ENCODE assay signal across 9 mouse cellular contexts in the genomic region with DNA sequence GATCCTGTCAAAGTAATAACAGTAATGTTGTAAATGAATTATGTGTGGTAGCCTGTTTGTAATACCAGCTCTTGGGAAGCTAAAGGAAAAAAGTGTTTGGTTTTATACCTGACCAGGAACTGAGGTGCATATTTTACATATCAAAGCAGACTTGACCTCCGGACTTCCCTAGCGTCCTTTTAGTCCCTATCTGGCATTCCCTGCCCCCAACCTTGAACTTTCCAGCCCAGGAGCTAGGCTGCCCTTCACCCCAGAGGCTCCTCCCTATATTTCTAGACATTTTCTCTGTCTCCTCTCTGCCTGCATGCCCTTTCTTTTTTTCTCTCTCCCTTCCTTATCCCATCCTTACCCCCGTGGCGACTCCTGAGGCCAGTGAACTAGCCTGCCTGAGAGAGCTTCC. TPM values are rescaled to one million over a fixed set of nuclear protein-coding genes. Genes with fewer than 3 reads are reported as not detected.
DNase-seq lines count a peak whose midpoint lies in the region; ATAC-seq and TF ChIP-seq lines count a peak whose summit lies in the region.
"Had no signal": no experiment of that assay in that cellular context is flagged by ENCODE, and none has a peak within 500 bp of the region (broad histone marks: within the 10 kb centered on the region; RNA-seq: fewer than 3 reads in every experiment).

No protein-coding gene starts in this region.

- no peak for TF ChIP-seq CTCF in layer of hippocampus, adult 2 months (conservative IDR thresholded peaks at IDR 0.05)

- no peak overlapping the region for H3K4me3 ChIP-seq in layer of hippocampus, adult 2 months
- H3K4me3 ChIP-seq in embryonic facial prominence, embryonic 13.5 days: no peak overlapping the region; the same call in 1 of the 2 replicates
- H3K4me3 ChIP-seq in hindbrain, embryonic 14.5 days (replicated peaks; ENCODE audit: low read length): peak overlapping the region; percentile 66
- peak overlapping the region; percentile 92 for H3K4me3 ChIP-seq in midbrain, embryonic 14.5 days (replicated peaks; ENCODE audit: low read depth, low read length)

- no peak overlapping the region for H3K9ac ChIP-seq in embryonic facial prominence, embryonic 13.5 days
- H3K9ac ChIP-seq in hindbrain, embryonic 14.5 days: no peak overlapping the region
- H3K9ac ChIP-seq in midbrain, embryonic 14.5 days (replicated peaks; ENCODE audit: low read length): no peak overlapping the region

- 37% methylated on average over 4 of the region's 4 CpGs for WGBS in embryonic facial prominence, embryonic 13.5 days
- 42% methylated on average over 4 of the region's 4 CpGs for WGBS in hindbrain, embryonic 14.5 days
- 45% methylated on average over 4 of the region's 4 CpGs for WGBS in midbrain, embryonic 14.5 days

- 0 out of 2 replicates have a peak overlapping the region, but pooled peaks have one; percentile 95 for H3K27ac ChIP-seq in layer of hippocampus, adult 2 months
- H3K27ac ChIP-seq in embryonic facial prominence, embryonic 13.5 days: no peak overlapping the region
- peak overlapping the region; percentile 96 for H3K27ac ChIP-seq in hindbrain, embryonic 14.5 days
- peak overlapping the region; percentile 98 for H3K27ac ChIP-seq in midbrain, embryonic 14.5 days (replicated peaks; ENCODE audit: low read depth, low read length)

- no peak for ATAC-seq in embryonic facial prominence, embryonic 13.5 days (ENCODE audit: insufficient number of reproducible peaks, insufficient read depth, low FRiP score, low TSS enrichment, low read depth)
- ATAC-seq in hindbrain, embryonic 14.5 days (ENCODE audit: low FRiP score): no peak
- ATAC-seq in midbrain, embryonic 14.5 days (ENCODE audit: low FRiP score, low TSS enrichment): no peak

- H3K9me3 ChIP-seq in embryonic facial prominence, embryonic 13.5 days: no peaks in the 10 kb centered on the region
- H3K9me3 ChIP-seq in hindbrain, embryonic 14.5 days (ENCODE audit: control insufficient read depth, low read length): no peaks in the 10 kb centered on the region
- no peaks in the 10 kb centered on the region for H3K9me3 ChIP-seq in midbrain, embryonic 14.5 days (ENCODE audit: control insufficient read depth, low read length)

- DNase-seq in layer of hippocampus, adult 2 months (ENCODE audit: low spot score in 2 of 2): no peak
- DNase-seq in layer of hippocampus, adult 18-20 months (ENCODE audit: low spot score in 2 of 2): no peak
- no peak for DNase-seq in hindbrain, embryonic 14.5 days (ENCODE audit: low spot score)
- no peak for DNase-seq in midbrain, embryonic 14.5 days
- DNase-seq in spleen, adult 12 weeks (ENCODE audit: low spot score): no peak
- DNase-seq in spleen, postnatal 14 days (ENCODE audit: low spot score in 2 of 2): no peak
- no peak for DNase-seq in Muller cell, postnatal 12 days (ENCODE audit: inconsistent ontology term)

- H3K4me2 ChIP-seq in embryonic facial prominence, embryonic 13.5 days: peak overlapping the region; percentile 67; the same call in 1 of the 2 replicates
- peak overlapping the region; percentile 74 for H3K4me2 ChIP-seq in hindbrain, embryonic 14.5 days (replicated peaks)
- H3K4me2 ChIP-seq in midbrain, embryonic 14.5 days (ENCODE audit: low read length): peak overlapping the region; percentile 68

- peaks cover 22% of the 10 kb centered on the region for H3K27me3 ChIP-seq in embryonic facial prominence, embryonic 13.5 days
- H3K27me3 ChIP-seq in hindbrain, embryonic 14.5 days (ENCODE audit: control insufficient read depth, insufficient read depth, low read length): no peaks in the 10 kb centered on the region
- H3K27me3 ChIP-seq in midbrain, embryonic 14.5 days (ENCODE audit: control insufficient read depth, insufficient read depth, low read length): no peaks in the 10 kb centered on the region
- H3K27me3 ChIP-seq: Patski had no signal

- H3K4me1 ChIP-seq in embryonic facial prominence, embryonic 13.5 days: peaks cover 8% of the 10 kb centered on the region; the same call in 1 of the 2 replicates
- H3K4me1 ChIP-seq in hindbrain, embryonic 14.5 days (replicated peaks; ENCODE audit: control insufficient read depth, insufficient read depth, low read length): peaks cover 11% of the 10 kb centered on the region
- H3K4me1 ChIP-seq in midbrain, embryonic 14.5 days (ENCODE audit: control insufficient read depth, insufficient read depth, low read length): peaks cover 10% of the 10 kb centered on the region; the same call in 1 of the 2 replicates

- H3K36me3 ChIP-seq in embryonic facial prominence, embryonic 13.5 days: no peaks in the 10 kb centered on the region
- H3K36me3 ChIP-seq in hindbrain, embryonic 14.5 days (replicated peaks; ENCODE audit: control insufficient read depth, insufficient read depth): no peaks in the 10 kb centered on the region
- no peaks in the 10 kb centered on the region for H3K36me3 ChIP-seq in midbrain, embryonic 14.5 days (ENCODE audit: control insufficient read depth, insufficient read depth, low read length)

RNA-seq across cellular contexts. Expression of a gene that starts 0.6 kb away (rescaled TPM):
- 100 to 1,000 TPM; 116 to 119 TPM for total RNA-seq in layer of hippocampus, adult 2 months (2021)
- 100 to 1,000 TPM; 113 to 118 TPM for total RNA-seq in layer of hippocampus, adult 18-20 months (2021)
- 51.6 and 61.0 TPM in 2 replicates for polyA plus RNA-seq in embryonic facial prominence, embryonic 13.5 days (2015; fragmentation: Nextera tagmentation; extraction: Ambion mirVana)
- polyA plus RNA-seq in hindbrain, embryonic 14.5 days (2014; fragmentation: Nextera tagmentation; extraction: Ambion mirVana): 247 and 275 TPM in 2 replicates
- 244 and 294 TPM in 2 replicates for polyA plus RNA-seq in midbrain, embryonic 14.5 days (2014; fragmentation: Nextera tagmentation; extraction: Ambion mirVana)

RNA-seq across cellular contexts. Expression of a gene that starts 39.9 kb away (rescaled TPM):
- total RNA-seq in layer of hippocampus, adult 2 months (2021): not detected
- total RNA-seq in layer of hippocampus, adult 18-20 months (2021): not detected
- polyA plus RNA-seq in embryonic facial prominence, embryonic 13.5 days (2015; fragmentation: Nextera tagmentation; extraction: Ambion mirVana): 0.61 and 0.77 TPM in 2 replicates
- polyA plus RNA-seq in hindbrain, embryonic 14.5 days (2014; fragmentation: Nextera tagmentation; extraction: Ambion mirVana): 0.17 and 0.40 TPM in 2 replicates
- polyA plus RNA-seq in midbrain, embryonic 14.5 days (2014; fragmentation: Nextera tagmentation; extraction: Ambion mirVana): 0.17 TPM in 1 of 2 replicates, not detected in the other

RNA-seq across cellular contexts. Expression of a gene that starts 43.4 kb away (rescaled TPM):
- total RNA-seq in layer of hippocampus, adult 2 months (2021): 10 to 100 TPM; 67.6 to 75.5 TPM
- total RNA-seq in layer of hippocampus, adult 18-20 months (2021): 10 to 100 TPM; 66.2 to 75.6 TPM
- 51.3 and 59.1 TPM in 2 replicates for polyA plus RNA-seq in embryonic facial prominence, embryonic 13.5 days (2015; fragmentation: Nextera tagmentation; extraction: Ambion mirVana)
- polyA plus RNA-seq in hindbrain, embryonic 14.5 days (2014; fragmentation: Nextera tagmentation; extraction: Ambion mirVana): 62.4 and 63.8 TPM in 2 replicates
- polyA plus RNA-seq in midbrain, embryonic 14.5 days (2014; fragmentation: Nextera tagmentation; extraction: Ambion mirVana): 58.4 and 69.3 TPM in 2 replicates

Comparison
In these comparisons a context has a peak if more than half of its experiments do, and no peak if none do; other contexts are left out.
1. H3K4me3 ChIP-seq: peak in hindbrain, embryonic 14.5 days (single experiment) and midbrain, embryonic 14.5 days (single experiment); none in layer of hippocampus, adult 2 months (single experiment) and embryonic facial prominence, embryonic 13.5 days (single experiment).
2. Peak in every context shown above with its lines, with median percentiles within 50 percentile points of each other: H3K4me2 ChIP-seq.